Mouse (Mus musculus): Measurements from ENCODE around the gene Polr1b.

Gene Polr1b

GRCm38 (mm10) chr2:129118061-129118460, 17.3 kb downstream of the Polr1b start:
- DNase-seq, result no peak

- DNase-seq, result no peak
Measured at GRCm38 (mm10) chr2:129121986-129122385, 21.2 kb downstream of the Polr1b start.

GRCm38 (mm10) chr2:129129412-129129929, 28.7 kb downstream of the Polr1b start, which contains the start of gene Chchd5:
Chchd5 (plus strand) TSS chr2:129129700.
- peak; percentile 96 to 97 for DNase-seq

- no peak for DNase-seq
Measured at GRCm38 (mm10) chr2:129129987-129130545, 29.3 kb downstream of the Polr1b start.

GRCm38 (mm10) chr2:129130776-129131175, 30.0 kb downstream of the Polr1b start:
- DNase-seq, result no peak

- no peak for DNase-seq
Measured at GRCm38 (mm10) chr2:129132231-129132630, 31.4 kb downstream of the Polr1b start.

GRCm38 (mm10) chr2:129133006-129133805, 32.4 kb downstream of the Polr1b start:
- no peak for DNase-seq

GRCm38 (mm10) chr2:129139906-129140305, 39.1 kb downstream of the Polr1b start:
- DNase-seq, result no peak

- DNase-seq, result no peak
Measured at GRCm38 (mm10) chr2:129148836-129149235, 48.0 kb downstream of the Polr1b start.

GRCm38 (mm10) chr2:129150386-129150785, 49.6 kb downstream of the Polr1b start:
- no peak for DNase-seq

GRCm38 (mm10) chr2:129151111-129151510, 50.3 kb downstream of the Polr1b start:
- DNase-seq, result no peak

GRCm38 (mm10) chr2:129152751-129153150, 52.0 kb downstream of the Polr1b start:
- DNase-seq, result no peak

GRCm38 (mm10) chr2:129164815-129165214, 64.0 kb downstream of the Polr1b start:
- no peak for DNase-seq

- no peak for DNase-seq
Measured at GRCm38 (mm10) chr2:129166466-129167463, 66.0 kb downstream of the Polr1b start.

GRCm38 (mm10) chr2:129173386-129173785, 72.6 kb downstream of the Polr1b start:
- DNase-seq, result no peak

- DNase-seq, result peak; percentile 61 to 63
Measured at GRCm38 (mm10) chr2:129174474-129174873, 73.7 kb downstream of the Polr1b start.

GRCm38 (mm10) chr2:129175636-129176035, 74.8 kb downstream of the Polr1b start:
- DNase-seq, result peak; percentile 44 to 45

All from lung, adult 18-20 months (tissue).